Mouse (Mus musculus) CH12.LX (cell line): ENCODE results near the gene Tpcn1. TPM values are rescaled to one million over a fixed set of nuclear protein-coding genes. Genes with fewer than 3 reads are reported as not detected.

Experiments
- DNase-seq: peaks from one replicate; pipeline ENCODE4 v3.0.0-alpha.2; 2013; ENCODE audit errors: extremely low read depth
- H3K27ac ChIP-seq: 2 replicates; pipeline ENCODE4 v1.5.1; 2012; ENCODE audit warnings: low read depth, mild to moderate bottlenecking, control low read depth, moderate library complexity; ENCODE audit not compliant: insufficient read depth
- H3K27me3 ChIP-seq: replicated peaks from 2 replicates; pipeline ENCODE3; 2012; ENCODE audit warnings: inconsistent platforms
- H3K36me3 ChIP-seq, 2 experiments: replicated peaks in 1 of 2; 2 replicates each; pipeline versions ENCODE3 to v1.6.1; 2012; ENCODE audit warnings: inconsistent platforms in 1 of 2, low read length in 1 of 2, mild to moderate bottlenecking in 1 of 2, mixed read lengths in 1 of 2, moderate library complexity in 1 of 2; ENCODE audit not compliant: control insufficient read depth in 1 of 2, insufficient read depth in 1 of 2
- H3K4me1 ChIP-seq, 2 experiments: 2 replicates each; pipeline ENCODE4 v1.6.1; 2012; ENCODE audit warnings: inconsistent platforms in 1 of 2, moderate library complexity in 1 of 2; ENCODE audit not compliant: insufficient read depth in 2 of 2, control insufficient read depth in 1 of 2
- H3K4me2 ChIP-seq: 2 replicates; pipeline ENCODE4 v1.6.1; 2012; ENCODE audit warnings: low read depth, mild to moderate bottlenecking, control low read depth; ENCODE audit not compliant: poor library complexity, insufficient read depth, severe bottlenecking
- H3K4me3 ChIP-seq, 3 experiments: fragments of 150-350 bp in 1 of 3; sonication (generic) in 1 of 3; replicated peaks in 1 of 3; 2 replicates each; pipeline versions ENCODE3 to v1.5.1; 2011 to 2012; ENCODE audit warnings: low read depth in 2 of 3, low read length in 2 of 3, mild to moderate bottlenecking in 2 of 3, moderate library complexity in 2 of 3, control low read depth in 1 of 3, improper control_type of control experiment in 1 of 3, inconsistent platforms in 1 of 3, mixed read lengths in 1 of 3; ENCODE audit not compliant: poor library complexity in 1 of 3
- H3K79me2 ChIP-seq: replicated peaks from 2 replicates; pipeline ENCODE4 v1.6.1; 2012; ENCODE audit warnings: mild to moderate bottlenecking, moderate library complexity; ENCODE audit not compliant: control insufficient read depth, poor library complexity, insufficient read depth, severe bottlenecking; ENCODE audit errors: extremely low read depth
- H3K9ac ChIP-seq: 2 replicates; pipeline ENCODE4 v1.6.1; 2012; ENCODE audit warnings: low read depth, mild to moderate bottlenecking, control low read depth, moderate library complexity; ENCODE audit not compliant: insufficient read depth
- H3K9me3 ChIP-seq: replicated peaks from 2 replicates; pipeline ENCODE3; 2012; ENCODE audit warnings: low read length, inconsistent platforms, mixed read lengths
- E2F4 ChIP-seq: IDR thresholded peaks from 2 replicates; pipeline ENCODE4 v1.6.1; 2011; ENCODE audit warnings: low read depth, low read length, improper control_type of control experiment; ENCODE audit not compliant: insufficient replicate concordance
- ELF1 ChIP-seq: IDR thresholded peaks from 2 replicates; pipeline ENCODE4 v1.6.1; 2014; ENCODE audit warnings: low read depth, mild to moderate bottlenecking, inconsistent platforms, low read length, improper control_type of control experiment
- ETS1 ChIP-seq: conservative IDR thresholded peaks from 2 replicates; pipeline ENCODE4 v1.6.1; 2012; ENCODE audit warnings: low read depth, mild to moderate bottlenecking, inconsistent platforms, low read length, improper control_type of control experiment, moderate library complexity
- HCFC1 ChIP-seq: IDR thresholded peaks from 2 replicates; pipeline ENCODE4 v1.6.1; 2012; ENCODE audit warnings: low read depth, mild to moderate bottlenecking, inconsistent platforms, low read length, improper control_type of control experiment
- JUN ChIP-seq: IDR thresholded peaks from 2 replicates; pipeline ENCODE4 v1.6.1; 2011; ENCODE audit warnings: low read depth, mild to moderate bottlenecking, low read length, improper control_type of control experiment, moderate library complexity; ENCODE audit not compliant: insufficient read depth
- MAX ChIP-seq: IDR thresholded peaks from 2 replicates; pipeline ENCODE4 v1.6.1; 2011; ENCODE audit warnings: low read length, improper control_type of control experiment
- MAZ ChIP-seq: IDR thresholded peaks from 2 replicates; pipeline ENCODE4 v1.6.1; 2012; ENCODE audit warnings: low read depth, mild to moderate bottlenecking, inconsistent platforms, low read length, improper control_type of control experiment, moderate library complexity
- POLR2A ChIP-seq: IDR thresholded peaks from 2 replicates; pipeline ENCODE4 v1.6.1; 2011; ENCODE audit warnings: low read depth, mild to moderate bottlenecking, improper control_type of control experiment, low read length
- POLR2AphosphoS2 ChIP-seq: IDR thresholded peaks from 2 replicates; pipeline ENCODE4 v1.6.1; 2011; ENCODE audit warnings: low read depth, low read length, improper control_type of control experiment
- RCOR1 ChIP-seq: conservative IDR thresholded peaks from 2 replicates; pipeline ENCODE4 v1.6.1; 2012; ENCODE audit warnings: low read depth, mild to moderate bottlenecking, inconsistent platforms, low read length, improper control_type of control experiment
- SIN3A ChIP-seq: IDR thresholded peaks from 2 replicates; pipeline ENCODE4 v1.6.1; 2012; ENCODE audit warnings: low read length, improper control_type of control experiment, inconsistent platforms
- SMC3 ChIP-seq: IDR thresholded peaks from 2 replicates; pipeline ENCODE4 v1.6.1; 2011; ENCODE audit warnings: low read depth, low read length, improper control_type of control experiment
- TCF12 ChIP-seq: IDR thresholded peaks from 2 replicates; pipeline ENCODE4 v1.6.1; 2014; ENCODE audit warnings: low read depth, mild to moderate bottlenecking, inconsistent platforms, low read length, improper control_type of control experiment
- ZKSCAN1 ChIP-seq: IDR thresholded peaks from 2 replicates; pipeline ENCODE4 v1.6.1; 2012; ENCODE audit warnings: low read depth, inconsistent platforms, low read length, improper control_type of control experiment, borderline replicate concordance
- ZMIZ1 ChIP-seq: IDR thresholded peaks from 2 replicates; pipeline ENCODE4 v1.6.1; 2012; ENCODE audit warnings: low read depth, mild to moderate bottlenecking, inconsistent platforms, low read length, improper control_type of control experiment
- ZNF384 ChIP-seq: IDR thresholded peaks from 2 replicates; pipeline ENCODE4 v1.6.1; 2012; ENCODE audit warnings: low read depth, low read length, improper control_type of control experiment, inconsistent platforms
- dilution Hi-C: fragments of 300-500 bp; cut with MboI; formaldehyde crosslinking; loops from 2 replicates; pipeline ENCODE4 v1.14.3; 2020; ENCODE audit warnings: low sequenced_read_pairs; ENCODE audit not compliant: extremely low pct_unique_long_range_greater_than_20kb, extremely low pct_ligation_motif_present
- in situ Hi-C: fragments of 300-500 bp; cut with MboI; formaldehyde crosslinking; loops from 3 replicates; pipeline ENCODE4 v1.14.3; 2019; ENCODE audit warnings: low sequenced_read_pairs, low pct_ligation_motif_present, low pct_unique_long_range_greater_than_20kb, mixed read lengths
- polyA plus RNA-seq: library from polyadenylated mRNA; unstranded; fragments of >175 nt; gene quantifications from 2 replicates; pipeline ENCODE4 v1.2.1, GENCODE M21; 2012; ENCODE audit warnings: low read depth; ENCODE audit not compliant: insufficient read length
- total RNA-seq, 2 experiments: library from RNA; depleted of rRNA; stranded (reverse); fragments of 300-350 nt in 1 of 2; fragments of >200 nt in 1 of 2; gene quantifications; 2 replicates each; pipeline ENCODE4 v1.2.3; 2012 to 2014

The Tpcn1 gene
- total and polyA plus RNA-seq, 3 experiments, result 0.90 to 5.4 (median 2.2) TPM

DNA sequence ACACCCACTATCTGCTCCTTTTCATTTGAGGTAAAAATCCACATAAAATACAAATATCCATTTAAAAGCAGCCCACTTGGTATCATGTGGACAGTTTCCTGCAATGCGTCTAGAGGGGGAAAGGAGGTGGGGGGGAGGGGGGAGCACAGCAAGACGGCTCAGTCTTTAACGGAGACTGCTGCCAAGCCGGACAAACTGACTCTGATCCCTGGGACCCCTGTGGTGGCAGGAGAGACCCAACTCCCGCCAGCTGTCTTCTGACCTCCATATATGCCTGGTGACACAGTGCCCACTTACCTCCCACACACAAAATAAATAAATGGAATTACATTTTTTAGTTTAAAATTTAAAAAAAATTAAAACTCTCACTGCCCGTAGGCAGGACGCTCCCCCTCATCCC, 15.0 kb upstream of the Tpcn1 start:
- DNase-seq, result no peak
- Histone ChIP-seq H3K27me3 (peaks cover 2% of the 10 kb centered on the region), H3K4me2 (no peak overlapping the region), H3K9ac (no peak overlapping the region), H3K4me3 (no peak overlapping the region), H3K4me1 (peaks cover 3 to 10% of the 10 kb centered on the region in 2 experiments), H3K79me2 (no peaks in the 10 kb centered on the region), H3K36me3 (peaks cover 0 to 17% of the 10 kb centered on the region in 2 experiments), H3K27ac (no peak overlapping the region), H3K9me3 (no peaks in the 10 kb centered on the region)
- dilution Hi-C loops (no loop called here), in situ Hi-C loops (loop anchor here (25.0 kb wide), 2 partner anchors 341 to 466 kb away; no protein-coding TSS in a partner anchor)
- no peak for TF ChIP-seq MAZ
- TF ChIP-seq JUN, result no peak
- no peak for TF ChIP-seq POLR2A
- TF ChIP-seq ZMIZ1, result no peak
- TF ChIP-seq HCFC1, result no peak

DNA sequence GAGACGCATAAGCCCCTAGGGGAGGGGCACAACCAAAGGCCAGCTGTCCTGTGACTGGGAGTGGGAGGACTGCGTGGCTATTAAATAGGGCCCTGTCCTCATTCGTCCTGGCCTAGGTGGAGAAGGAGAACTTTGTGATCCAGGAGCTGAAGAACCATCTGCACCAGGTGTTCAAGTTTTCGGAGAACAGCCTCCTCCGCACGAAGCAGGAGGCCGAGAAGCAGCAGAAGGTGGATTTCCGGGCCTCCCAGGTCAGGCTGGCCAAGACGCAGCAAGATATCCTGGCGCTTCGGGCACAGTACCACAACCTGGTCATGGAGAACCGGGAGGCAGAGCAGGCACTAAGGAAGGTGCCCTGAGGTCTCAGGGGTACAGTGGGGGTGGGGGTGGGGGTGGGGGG, 13.7 kb upstream of the Tpcn1 start:
- H3K4me3 ChIP-seq, result no peak overlapping the region
- H3K9me3 ChIP-seq, result no peaks in the 10 kb centered on the region
- peaks cover 6% of the 10 kb centered on the region for H3K27me3 ChIP-seq
- in situ Hi-C loops, result loop anchor here (25.0 kb wide), 2 partner anchors 340 to 465 kb away; no protein-coding TSS in a partner anchor
- no peaks in the 10 kb centered on the region for H3K79me2 ChIP-seq
- DNase-seq, result no peak
- no peak overlapping the region for H3K27ac ChIP-seq
- H3K4me2 ChIP-seq, result no peak overlapping the region
- dilution Hi-C loops, result no loop called here
- H3K9ac ChIP-seq, result no peak overlapping the region
- peaks cover 3 to 10% of the 10 kb centered on the region in 2 experiments for H3K4me1 ChIP-seq
- peaks cover 0 to 12% of the 10 kb centered on the region in 2 experiments for H3K36me3 ChIP-seq
- TF ChIP-seq ETS1 (no peak), RCOR1 (no peak), ZNF384 (no peak), ZKSCAN1 (no peak), SMC3 (no peak), E2F4 (no peak), ZMIZ1 (no peak), MAX (no peak), ELF1 (no peak), POLR2AphosphoS2 (no peak), TCF12 (no peak), POLR2A (no peak), SIN3A (no peak)
